Mouse (Mus musculus) neural tube, embryonic 11.5 days (tissue): Measurements from ENCODE around the gene Gm21970. TPM values are rescaled to one million over a fixed set of nuclear protein-coding genes. Genes with fewer than 3 reads are reported as not detected.

Source experiments
- ATAC-seq: fragments of 200-750 bp; cut with Nextera tagmentation; 2 replicates; pipeline ENCODE4 v1.8.0; 2017; ENCODE audit warnings: moderate number of reproducible peaks, mild to moderate bottlenecking, moderate TSS enrichment, moderate library complexity; ENCODE audit not compliant: insufficient read depth, low FRiP score, low TSS enrichment
- DNase-seq: peaks from one replicate; pipeline ENCODE4 v3.0.0-alpha.2; 2015; ENCODE audit warnings: low spot score
- H3K27ac ChIP-seq: fragments of 300-500 bp; sonication (generic); 2 replicates; pipeline ENCODE4 v1.5.1; 2014; ENCODE audit warnings: low read depth, mild to moderate bottlenecking, low read length
- H3K27me3 ChIP-seq: fragments of 300-500 bp; sonication (generic); 2 replicates; pipeline ENCODE4 v1.6.1; 2014; ENCODE audit warnings: mild to moderate bottlenecking, low read length, mixed read lengths; ENCODE audit not compliant: control insufficient read depth, insufficient read depth
- H3K36me3 ChIP-seq: fragments of 300-500 bp; sonication (generic); 2 replicates; pipeline ENCODE4 v1.6.1; 2014; ENCODE audit warnings: mild to moderate bottlenecking, low read length, moderate library complexity, mixed read lengths; ENCODE audit not compliant: control insufficient read depth, insufficient read depth
- H3K4me1 ChIP-seq: fragments of 300-500 bp; sonication (generic); 2 replicates; pipeline ENCODE4 v1.6.1; 2014; ENCODE audit warnings: low read length, mixed read lengths; ENCODE audit not compliant: control insufficient read depth, insufficient read depth
- H3K4me2 ChIP-seq: fragments of 300-500 bp; sonication (generic); 2 replicates; pipeline ENCODE4 v1.6.1; 2014; ENCODE audit warnings: low read depth, mild to moderate bottlenecking, moderate library complexity
- H3K4me3 ChIP-seq: fragments of 300-500 bp; sonication (generic); 2 replicates; pipeline ENCODE4 v1.5.1; 2014; ENCODE audit warnings: low read depth, low read length
- H3K9ac ChIP-seq: fragments of 300-500 bp; sonication (generic); 2 replicates; pipeline ENCODE4 v1.6.1; 2014; ENCODE audit warnings: mild to moderate bottlenecking, low read length
- H3K9me3 ChIP-seq: fragments of 300-500 bp; sonication (generic); 2 replicates; pipeline ENCODE4 v1.6.1; 2016; ENCODE audit warnings: low read length; ENCODE audit not compliant: control insufficient read depth
- WGBS: fragments of 180-500 bp; shearing (Covaris S2); extraction: QIAGEN DNeasy Blood & Tissue Kit; methylation state at CpG from one replicate; pipeline ENCODE4 v1.1.7; 2014; 5-methylcytosine and 5-hydroxymethylcytosine counted together
- polyA plus RNA-seq: library from polyadenylated mRNA; unstranded; fragments of >200 nt; fragmentation: Nextera tagmentation; extraction: Ambion mirVana; gene quantifications from 2 replicates; pipeline ENCODE4 v1.2.1, GENCODE M21; 2014

The Gm21970 gene
- polyA plus RNA-seq, 1 experiment from 2014 or later, result not detected

DNA sequence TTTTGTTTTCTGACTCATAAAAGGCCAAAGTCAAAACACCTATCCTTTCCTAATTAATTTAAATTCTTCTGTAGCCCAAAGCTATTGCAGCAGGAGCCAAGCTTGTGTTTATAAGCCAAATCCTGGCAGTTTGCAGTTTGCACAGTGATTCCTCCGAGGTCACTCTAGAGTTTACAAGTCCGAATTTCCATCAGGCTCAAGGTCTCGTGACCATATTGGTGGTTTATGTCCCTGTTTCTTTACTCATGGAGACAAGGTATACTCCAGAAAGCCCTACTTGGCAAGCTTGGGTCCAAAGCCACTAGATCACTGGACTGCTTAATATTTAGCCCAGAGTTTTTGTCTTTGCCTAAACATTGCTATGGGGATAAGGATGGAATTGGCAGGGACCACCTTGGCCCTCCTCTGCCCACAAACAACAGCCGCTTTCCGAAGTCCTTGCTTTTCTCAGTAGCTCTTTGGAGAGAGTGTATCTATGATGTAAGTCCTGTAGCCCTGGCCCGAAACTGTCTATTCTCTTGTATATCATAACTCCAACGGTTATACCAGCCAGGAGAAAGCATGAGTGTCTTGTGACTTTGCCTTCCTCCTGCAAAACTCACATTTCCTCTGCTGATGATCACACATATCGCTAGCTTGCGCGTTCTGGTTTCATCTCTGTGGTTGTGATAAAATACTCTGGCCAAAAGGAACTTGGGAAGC lies 5.0 kb upstream of the Gm21970 start:
- Histone ChIP-seq H3K9me3 (no peaks in the 10 kb centered on the region), H3K4me3 (no peak overlapping the region), H3K27me3 (no peaks in the 10 kb centered on the region), H3K4me1 (no peaks in the 10 kb centered on the region), H3K9ac (no peak overlapping the region), H3K27ac (no peak overlapping the region), H3K36me3 (peaks cover 2% of the 10 kb centered on the region; the same call in 1 of the 2 replicates), H3K4me2 (no peak overlapping the region)
- 94% methylated on average over 10 of the region's 10 CpGs for WGBS
- ATAC-seq (no peak), DNase-seq (no peak)

DNA sequence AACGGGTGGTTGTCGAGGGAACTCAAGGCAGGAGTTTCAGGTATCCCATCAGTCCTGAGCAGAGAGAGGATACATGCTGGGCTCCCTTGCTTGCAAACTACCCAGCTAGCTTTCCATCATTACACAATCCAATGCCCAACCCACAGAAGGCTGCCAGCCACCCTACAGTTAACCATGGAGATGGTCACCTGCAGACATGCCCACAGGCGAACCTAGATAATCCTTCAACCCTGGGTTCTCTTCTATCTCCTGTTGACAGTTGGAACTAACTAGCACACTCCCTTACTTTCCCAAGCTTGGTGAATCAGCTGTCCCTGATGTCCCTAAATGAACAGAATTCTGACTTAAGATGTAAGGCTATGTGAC lies 4.4 kb upstream of the Gm21970 start:
- Histone ChIP-seq H3K27me3 (no peaks in the 10 kb centered on the region), H3K4me1 (no peaks in the 10 kb centered on the region), H3K36me3 (peaks cover 2% of the 10 kb centered on the region; the same call in 1 of the 2 replicates), H3K27ac (no peak overlapping the region), H3K4me2 (no peak overlapping the region), H3K9ac (no peak overlapping the region), H3K4me3 (no peak overlapping the region), H3K9me3 (no peaks in the 10 kb centered on the region)
- DNase-seq (no peak), ATAC-seq (no peak)
- 87% methylated on average over 3 of the region's 3 CpGs for WGBS

DNA sequence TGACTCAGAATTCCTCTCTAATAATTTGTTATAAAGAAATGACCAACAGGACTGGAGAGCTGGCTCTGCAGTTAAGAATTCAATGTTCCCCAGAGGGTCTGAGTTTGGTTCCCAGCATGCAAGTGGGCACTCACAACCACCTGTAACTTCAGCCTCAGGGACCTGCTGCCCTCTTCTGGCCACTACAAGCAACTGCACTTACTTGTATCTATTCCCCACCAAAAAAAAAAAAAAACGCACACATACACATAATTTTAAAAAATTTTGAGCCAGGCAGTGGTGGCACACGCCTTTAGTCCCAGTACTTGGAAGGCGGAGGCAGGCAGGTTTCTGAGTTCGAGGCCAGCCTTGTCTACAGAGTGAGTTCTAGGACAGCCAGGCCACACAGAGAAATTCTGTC lies 1.4 kb upstream of the Gm21970 start:
- Histone ChIP-seq H3K27ac (no peak overlapping the region), H3K27me3 (no peaks in the 10 kb centered on the region), H3K4me1 (no peaks in the 10 kb centered on the region), H3K9me3 (no peaks in the 10 kb centered on the region), H3K9ac (no peak overlapping the region), H3K4me3 (no peak overlapping the region), H3K4me2 (no peak overlapping the region), H3K36me3 (peaks cover 6% of the 10 kb centered on the region; the same call in 1 of the 2 replicates)
- ATAC-seq (no peak), DNase-seq (no peak)
- 90% methylated on average over 4 of the region's 4 CpGs for WGBS

DNA sequence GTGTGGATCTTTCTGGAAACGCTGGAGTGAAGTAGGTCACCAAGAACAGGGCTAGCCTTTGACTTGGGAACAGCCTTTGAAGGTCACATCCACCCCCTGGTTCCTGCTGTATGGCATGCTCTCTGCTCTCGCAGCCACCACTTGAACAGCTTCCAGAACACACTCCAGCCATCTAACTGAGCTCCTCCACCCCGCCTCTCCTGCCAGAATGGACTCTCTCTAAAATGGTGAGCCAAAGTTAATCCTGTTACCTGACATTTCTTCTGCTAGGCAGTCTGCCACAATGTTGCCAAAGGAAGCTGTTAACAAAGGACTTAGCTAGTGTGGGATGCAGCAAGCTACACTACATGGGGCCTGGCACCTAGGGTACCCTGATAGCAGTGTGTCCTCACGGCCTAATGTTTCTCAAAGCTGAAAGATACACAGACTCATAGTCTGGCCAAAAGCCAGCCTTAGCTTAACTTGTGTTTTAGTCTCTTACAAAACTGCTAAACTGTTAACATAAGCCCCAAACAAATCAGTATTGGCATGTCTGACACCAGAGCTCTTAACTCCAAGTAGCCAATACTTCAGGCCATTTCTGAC lies 3.4 kb downstream of the Gm21970 start:
- ATAC-seq (no peak), DNase-seq (no peak)
- H3K4me1 ChIP-seq, result no peaks in the 10 kb centered on the region
- H3K36me3 ChIP-seq, result peaks cover 5% of the 10 kb centered on the region; the same call in 1 of the 2 replicates
- no peak overlapping the region for H3K4me2 ChIP-seq
- WGBS, result 89% methylated on average over 4 of the region's 4 CpGs
- H3K27me3 ChIP-seq, result no peaks in the 10 kb centered on the region
- no peaks in the 10 kb centered on the region for H3K9me3 ChIP-seq
- H3K27ac ChIP-seq, result no peak overlapping the region
- H3K9ac ChIP-seq, result no peak overlapping the region
- no peak overlapping the region for H3K4me3 ChIP-seq

DNA sequence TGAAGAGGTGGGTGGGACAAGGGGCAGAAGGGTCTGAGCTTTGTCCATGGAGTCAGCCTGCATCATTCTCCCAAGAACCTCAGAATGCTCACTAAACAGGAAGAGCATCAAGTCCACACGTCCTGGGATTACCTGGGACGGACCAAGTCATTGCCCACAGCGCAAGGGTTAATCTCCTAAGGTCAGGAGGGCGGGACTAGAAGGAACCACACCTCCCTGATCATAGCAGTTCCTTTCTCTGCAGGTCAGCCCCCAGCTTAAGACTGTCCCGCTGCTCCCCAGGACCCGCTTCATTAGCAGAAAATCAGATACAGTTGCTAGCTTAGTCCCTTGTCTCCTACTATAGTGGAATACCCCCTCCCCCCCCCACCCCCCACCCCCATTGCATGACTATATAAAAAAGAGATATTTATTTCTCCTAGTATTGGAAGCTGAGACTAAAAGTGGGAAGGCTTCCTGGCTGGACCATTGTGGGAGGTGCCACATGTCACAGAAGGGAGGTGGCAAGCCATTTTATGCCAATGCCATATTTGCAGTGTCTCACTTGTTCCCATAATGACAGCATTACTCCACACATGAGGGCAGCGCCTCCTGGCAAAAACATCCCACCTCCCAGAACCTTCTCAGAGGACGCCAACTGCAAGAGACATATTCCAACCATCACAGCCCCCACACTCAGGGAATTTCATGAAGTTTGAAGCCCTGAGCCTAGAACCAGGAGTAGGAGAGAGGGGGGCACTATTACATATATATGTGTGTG lies 4.3 kb downstream of the Gm21970 start:
- Histone ChIP-seq H3K4me1 (no peaks in the 10 kb centered on the region), H3K4me2 (no peak overlapping the region), H3K4me3 (no peak overlapping the region), H3K27me3 (no peaks in the 10 kb centered on the region), H3K9ac (no peak overlapping the region), H3K27ac (no peak overlapping the region), H3K9me3 (no peaks in the 10 kb centered on the region), H3K36me3 (peaks cover 5% of the 10 kb centered on the region; the same call in 1 of the 2 replicates)
- ATAC-seq (no peak), DNase-seq (no peak)
- 64% methylated on average over 8 of the region's 8 CpGs for WGBS

DNA sequence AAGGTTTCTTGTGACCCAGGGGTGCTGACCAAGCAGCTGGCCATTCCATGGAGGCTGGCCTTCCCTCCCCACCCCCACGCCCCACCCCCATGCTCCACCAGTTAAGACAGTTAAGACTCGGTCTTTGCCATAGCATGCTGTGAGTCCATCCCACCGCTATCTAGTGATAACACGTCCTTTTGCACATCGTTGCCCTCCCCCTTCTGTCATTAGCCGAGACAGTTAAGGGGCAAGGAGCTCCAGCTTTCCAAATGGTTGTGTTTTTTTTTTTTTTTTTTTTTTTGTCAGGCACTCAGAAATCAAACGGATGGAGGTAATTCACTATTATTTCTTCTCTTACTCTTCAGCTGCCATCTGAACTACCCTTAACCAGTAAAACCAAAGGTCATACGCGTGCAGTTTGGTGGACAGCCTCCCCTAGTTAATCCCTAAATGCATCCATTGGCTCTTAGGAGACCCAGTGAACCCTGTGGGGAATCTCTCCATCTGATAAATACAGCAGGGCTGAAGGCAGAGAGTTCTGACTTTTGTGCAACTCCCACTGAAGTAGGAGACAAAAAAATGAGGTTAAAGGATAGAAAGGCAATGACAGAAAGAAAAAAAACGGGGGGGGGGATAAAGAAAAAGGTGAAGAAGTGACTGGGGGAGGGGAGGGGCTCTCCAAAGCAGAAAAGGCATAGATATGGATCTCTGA lies 5.5 kb downstream of the Gm21970 start:
- WGBS, result 79% methylated on average over 10 of the region's 10 CpGs

DNA sequence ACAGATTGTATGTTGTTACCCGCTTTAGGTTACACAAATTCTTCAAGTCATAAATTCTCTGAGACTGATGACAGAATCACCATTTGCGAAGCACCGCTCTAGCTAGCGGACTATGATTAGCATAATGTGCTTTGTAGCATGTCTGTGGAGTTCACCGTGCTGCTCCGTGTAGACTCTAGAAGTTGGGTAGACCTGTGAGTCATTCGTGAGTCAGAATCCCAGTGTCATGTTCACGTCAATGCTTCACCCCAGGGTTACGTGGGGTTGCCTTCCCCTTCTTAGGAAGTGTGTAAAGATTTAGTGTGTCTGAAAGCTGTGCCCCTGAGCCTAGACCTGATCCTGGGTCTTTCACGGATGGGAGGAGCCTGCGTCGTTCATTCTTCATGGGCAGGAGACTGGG lies 6.5 kb downstream of the Gm21970 start:
- Histone ChIP-seq H3K9me3 (no peaks in the 10 kb centered on the region), H3K27ac (no peak overlapping the region), H3K4me3 (no peak overlapping the region), H3K4me2 (no peak overlapping the region), H3K9ac (no peak overlapping the region), H3K27me3 (no peaks in the 10 kb centered on the region), H3K36me3 (0 out of 2 replicates have a peak, but pooled peaks cover 2% of the 10 kb centered on the region), H3K4me1 (no peaks in the 10 kb centered on the region)
- ATAC-seq (no peak), DNase-seq (no peak)
- WGBS, result 89% methylated on average over 12 of the region's 12 CpGs

More for the DNA sequence above, 5.5 kb downstream of the Gm21970 start:
- H3K9me3 ChIP-seq, result no peaks in the 10 kb centered on the region
- no peak for ATAC-seq
- no peak overlapping the region for H3K27ac ChIP-seq
- DNase-seq, result no peak
- no peak overlapping the region for H3K4me3 ChIP-seq
- no peaks in the 10 kb centered on the region for H3K27me3 ChIP-seq
- H3K4me1 ChIP-seq, result no peaks in the 10 kb centered on the region
- no peak overlapping the region for H3K4me2 ChIP-seq
- no peak overlapping the region for H3K9ac ChIP-seq
- peaks cover 5% of the 10 kb centered on the region; the same call in 1 of the 2 replicates for H3K36me3 ChIP-seq

DNA sequence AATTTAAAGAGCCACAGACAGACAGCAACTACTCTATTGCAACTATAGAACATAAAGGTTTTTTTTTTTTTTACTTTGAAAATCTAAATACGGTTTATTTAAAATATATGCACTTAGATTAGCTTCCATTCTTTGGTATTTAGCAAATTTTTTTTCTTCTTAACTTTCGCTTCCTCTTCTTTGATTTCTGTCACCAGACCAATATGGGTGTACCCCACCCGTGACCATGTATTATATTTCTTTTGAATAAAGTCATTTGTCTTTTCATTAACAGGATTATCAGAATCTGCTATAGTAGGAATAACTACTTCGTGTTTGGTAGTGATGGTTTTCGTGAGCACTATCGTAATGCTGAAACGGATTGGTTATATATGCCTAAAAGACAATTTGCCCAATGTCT lies 7.4 kb downstream of the Gm21970 start:
- WGBS, result 96% methylated on average over 7 of the region's 7 CpGs
- no peak for ATAC-seq

More for the DNA sequence above, 7.4 kb downstream of the Gm21970 start:
- no peak for DNase-seq
- H3K9me3 ChIP-seq, result no peaks in the 10 kb centered on the region
- no peak overlapping the region for H3K4me3 ChIP-seq
- no peaks in the 10 kb centered on the region for H3K27me3 ChIP-seq
- H3K36me3 ChIP-seq, result peaks cover 2% of the 10 kb centered on the region; the same call in 1 of the 2 replicates
- no peak overlapping the region for H3K9ac ChIP-seq
- no peak overlapping the region for H3K27ac ChIP-seq
- H3K4me2 ChIP-seq, result no peak overlapping the region
- no peaks in the 10 kb centered on the region for H3K4me1 ChIP-seq
